Mouse (Mus musculus) stomach, embryonic 14.5 days (tissue): ENCODE measurements at regions not wholly inside any gene's neighbourhood (a gene's known extent, or its start where the extent isn't known, plus 50 kb on each side); places are given as distances from the start of the nearest gene placed in this dataset.

Source experiments
- ATAC-seq: fragments of 200-750 bp; cut with Nextera tagmentation; 2 replicates; pipeline ENCODE4 v1.8.0; 2017; ENCODE audit warnings: low read depth, moderate TSS enrichment; ENCODE audit not compliant: insufficient number of reproducible peaks, insufficient read depth, low FRiP score
- H3K27ac ChIP-seq: fragments of 300-500 bp; sonication (generic); 2 replicates; pipeline ENCODE4 v1.5.1; 2014; ENCODE audit warnings: mild to moderate bottlenecking, low read length, moderate library complexity, mixed read lengths
- H3K27me3 ChIP-seq: fragments of 300-500 bp; sonication (generic); 2 replicates; pipeline ENCODE4 v1.6.1; 2014; ENCODE audit warnings: low read length, control low read depth, mixed read lengths; ENCODE audit not compliant: control insufficient read depth, insufficient read depth
- H3K36me3 ChIP-seq: fragments of 300-500 bp; sonication (generic); 2 replicates; pipeline ENCODE4 v1.6.1; 2014; ENCODE audit warnings: mild to moderate bottlenecking, control low read depth, low read length, moderate library complexity, mixed read lengths; ENCODE audit not compliant: control insufficient read depth, insufficient read depth
- H3K4me1 ChIP-seq: fragments of 300-500 bp; sonication (generic); 2 replicates; pipeline ENCODE4 v1.6.1; 2014; ENCODE audit warnings: low read length, control low read depth, mixed read lengths; ENCODE audit not compliant: control insufficient read depth, insufficient read depth
- H3K4me2 ChIP-seq: fragments of 300-500 bp; sonication (generic); replicated peaks from 2 replicates; pipeline ENCODE4 v1.6.1; 2014; ENCODE audit warnings: low read depth, low read length, control low read depth
- H3K4me3 ChIP-seq: fragments of 300-500 bp; sonication (generic); 2 replicates; pipeline ENCODE4 v1.5.1; 2014; ENCODE audit warnings: low read depth, low read length, control low read depth
- H3K9ac ChIP-seq: fragments of 300-500 bp; sonication (generic); replicated peaks from 2 replicates; pipeline ENCODE4 v1.6.1; 2014; ENCODE audit warnings: low read depth, mild to moderate bottlenecking, control low read depth, low read length, moderate library complexity, mixed read lengths
- H3K9me3 ChIP-seq: fragments of 300-500 bp; sonication (generic); 2 replicates; pipeline ENCODE4 v1.6.1; 2016; ENCODE audit warnings: low read depth, low read length, control low read depth; ENCODE audit not compliant: control insufficient read depth
- WGBS: fragments of 180-500 bp; shearing (Covaris S2); extraction: QIAGEN DNeasy Blood & Tissue Kit; methylation state at CpG from one replicate; pipeline ENCODE4 v1.1.7; 2014; 5-methylcytosine and 5-hydroxymethylcytosine counted together

GRCm38 (mm10) chr4:17348026-17348425 lies 2257.2 kb upstream of the Gm12353 start:
- Histone ChIP-seq H3K4me2 (no peak overlapping the region), H3K27me3 (no peaks in the 10 kb centered on the region), H3K4me1 (no peaks in the 10 kb centered on the region), H3K4me3 (no peak overlapping the region), H3K9ac (no peak overlapping the region), H3K27ac (no peak overlapping the region), H3K36me3 (no peaks in the 10 kb centered on the region), H3K9me3 (no peaks in the 10 kb centered on the region)
- no peak for ATAC-seq
- WGBS = 55% methylated on average over 1 of the region's 1 CpGs

DNA sequence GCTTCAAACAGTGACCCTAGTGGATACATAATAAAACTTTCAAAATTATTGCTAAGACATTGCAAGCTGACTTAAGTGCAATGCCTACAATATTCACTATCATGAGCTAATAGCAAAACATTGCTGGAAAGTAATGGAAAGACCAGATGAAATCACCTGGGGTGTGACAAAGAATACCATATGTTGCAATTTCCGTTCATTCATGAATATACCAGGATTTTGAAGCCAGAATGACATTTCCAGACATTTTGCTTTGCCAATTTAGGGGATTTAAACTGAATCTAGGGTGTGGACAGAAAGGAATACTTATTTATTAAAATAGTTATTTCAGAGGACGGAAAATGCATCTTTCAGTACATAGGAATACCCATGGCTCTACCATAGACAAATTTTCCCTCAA lies 2244.5 kb upstream of the Gm12353 start:
- 78% methylated on average over 2 of the region's 2 CpGs for WGBS
- ATAC-seq = no peak
- Histone ChIP-seq H3K36me3 (no peaks in the 10 kb centered on the region), H3K4me3 (no peak overlapping the region), H3K4me1 (no peaks in the 10 kb centered on the region), H3K9me3 (no peaks in the 10 kb centered on the region), H3K9ac (no peak overlapping the region), H3K27ac (no peak overlapping the region), H3K4me2 (no peak overlapping the region), H3K27me3 (no peaks in the 10 kb centered on the region)
